Mouse (Mus musculus): ENCODE data around the gene Pear1. TPM values are rescaled to one million over a fixed set of nuclear protein-coding genes. Genes with fewer than 3 reads are reported as not detected.

Gene Pear1
- polyA plus RNA-seq, 1 experiment: 22.4 TPM

DNA sequence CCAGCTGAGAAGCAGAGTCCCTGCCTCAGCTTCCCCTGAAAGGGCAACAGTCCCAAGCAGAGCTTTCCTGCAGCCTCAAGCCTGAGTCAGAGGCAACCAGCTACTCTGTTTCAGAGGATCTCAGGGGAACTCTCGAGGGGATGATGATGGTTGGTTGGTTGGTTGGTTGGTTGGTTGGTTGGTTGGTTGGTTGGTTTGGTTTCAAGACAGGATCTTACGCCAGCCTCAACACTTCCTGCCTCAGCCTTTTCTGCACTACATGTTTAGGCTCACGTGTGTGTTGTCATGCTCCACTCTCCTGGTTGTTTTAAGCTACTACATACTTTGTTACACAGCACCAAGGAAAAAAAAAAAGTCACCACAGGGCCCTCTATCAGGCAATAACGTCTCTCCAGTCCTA, 80.2 kb downstream of the Pear1 start:
- peaks cover 5% of the 10 kb centered on the region for H3K4me1 ChIP-seq (ENCODE audit: control insufficient read depth, insufficient read depth, low read length)
- H3K27ac ChIP-seq (ENCODE audit: control insufficient read depth, insufficient read depth, low read depth, low read length, poor library complexity): no peak overlapping the region
- H3K4me3 ChIP-seq (replicated peaks; ENCODE audit: control insufficient read depth, low read depth, low read length): no peak overlapping the region
- WGBS: 17% methylated on average over 4 of the region's 4 CpGs
- TF ChIP-seq CTCF (IDR thresholded peaks at IDR 0.05; ENCODE audit: control insufficient read depth, insufficient read depth, low read length) (no peak), POLR2A (IDR thresholded peaks at IDR 0.05; ENCODE audit: borderline replicate concordance, control insufficient read depth, low read depth, low read length) (no peak)

DNA sequence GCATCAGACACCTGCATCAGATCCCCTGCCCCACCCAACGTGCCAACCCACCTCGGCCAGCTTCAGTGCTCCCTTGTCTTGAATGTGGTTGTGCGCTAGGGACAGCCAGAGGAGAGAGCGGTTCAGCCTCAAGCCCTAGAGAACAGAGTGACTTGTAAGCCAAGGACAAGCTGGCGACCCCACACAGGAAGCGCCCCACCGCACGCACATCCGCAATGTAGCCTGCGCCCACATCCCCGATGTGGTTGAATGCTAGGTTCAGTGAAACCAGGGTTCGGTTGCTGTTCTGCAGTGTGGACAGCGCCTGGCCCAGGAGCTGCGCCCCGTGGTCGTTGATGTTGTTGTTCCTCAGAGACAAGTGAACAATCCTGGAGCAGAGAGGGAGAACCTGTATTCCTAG, 81.4 kb downstream of the Pear1 start:
- WGBS: 10% methylated on average over 16 of the region's 16 CpGs

DNA sequence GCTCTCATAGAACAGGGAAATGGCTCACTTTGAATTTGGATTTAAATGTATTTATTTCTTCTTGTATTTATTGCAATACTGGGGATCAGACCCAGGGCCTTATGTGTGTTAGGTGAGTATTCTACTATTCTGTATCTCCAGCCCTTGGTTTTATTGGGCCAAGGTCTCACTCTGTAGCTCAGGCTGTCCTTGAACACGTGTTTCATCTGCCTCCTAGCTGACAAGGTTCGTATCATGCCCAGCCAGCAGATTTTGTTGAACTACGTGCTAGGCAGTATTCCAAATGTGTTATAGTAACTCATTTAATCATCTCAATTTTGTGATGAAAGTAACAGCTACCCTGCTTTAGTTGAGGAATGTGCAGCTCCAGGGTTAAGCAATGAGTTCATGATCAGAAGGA, 82.1 kb downstream of the Pear1 start:
- no peak overlapping the region for H3K4me3 ChIP-seq (replicated peaks; ENCODE audit: control insufficient read depth, low read depth, low read length)
- WGBS: 57% methylated on average over 3 of the region's 3 CpGs
- H3K4me1 ChIP-seq (ENCODE audit: control insufficient read depth, insufficient read depth, low read length): peaks cover 5% of the 10 kb centered on the region
- TF ChIP-seq CTCF (IDR thresholded peaks at IDR 0.05; ENCODE audit: control insufficient read depth, insufficient read depth, low read length) (no peak), POLR2A (IDR thresholded peaks at IDR 0.05; ENCODE audit: borderline replicate concordance, control insufficient read depth, low read depth, low read length) (no peak)
- no peak overlapping the region for H3K27ac ChIP-seq (ENCODE audit: control insufficient read depth, insufficient read depth, low read depth, low read length, poor library complexity)

More for the DNA sequence above, 81.4 kb downstream of the Pear1 start:
- Histone ChIP-seq H3K27ac (ENCODE audit: control insufficient read depth, insufficient read depth, low read depth, low read length, poor library complexity) (no peak overlapping the region), H3K4me3 (replicated peaks; ENCODE audit: control insufficient read depth, low read depth, low read length) (no peak overlapping the region), H3K4me1 (ENCODE audit: control insufficient read depth, insufficient read depth, low read length) (peaks cover 5% of the 10 kb centered on the region)
- TF ChIP-seq POLR2A (IDR thresholded peaks at IDR 0.05; ENCODE audit: borderline replicate concordance, control insufficient read depth, low read depth, low read length) (no peak), CTCF (IDR thresholded peaks at IDR 0.05; ENCODE audit: control insufficient read depth, insufficient read depth, low read length) (no peak)

DNA sequence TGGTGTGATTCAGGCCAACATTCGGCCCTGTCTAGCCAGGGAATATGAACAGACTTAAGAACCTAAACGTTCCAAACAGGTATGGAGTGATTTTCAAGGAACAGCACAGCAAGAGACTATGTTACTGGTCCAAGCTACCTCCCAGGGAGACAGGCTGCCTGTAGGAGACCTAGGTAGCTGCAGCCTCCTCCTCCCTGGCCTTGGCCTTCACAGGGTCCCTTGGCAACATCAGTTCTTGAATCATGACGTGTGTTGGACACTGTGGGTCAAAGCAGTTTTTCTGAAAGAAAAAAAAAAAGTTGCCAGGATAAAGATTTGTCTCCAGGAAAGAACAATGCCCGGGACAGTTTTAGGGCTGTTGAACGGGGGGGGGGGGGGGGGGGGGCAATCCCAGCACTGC, 85.2 kb downstream of the Pear1 start:
- H3K27ac ChIP-seq (ENCODE audit: control insufficient read depth, insufficient read depth, low read depth, low read length, poor library complexity): no peak overlapping the region
- H3K4me1 ChIP-seq (ENCODE audit: control insufficient read depth, insufficient read depth, low read length): peaks cover 4% of the 10 kb centered on the region
- no peak overlapping the region for H3K4me3 ChIP-seq (replicated peaks; ENCODE audit: control insufficient read depth, low read depth, low read length)
- no peak for TF ChIP-seq CTCF (IDR thresholded peaks at IDR 0.05; ENCODE audit: control insufficient read depth, insufficient read depth, low read length)
- TF ChIP-seq POLR2A (IDR thresholded peaks at IDR 0.05; ENCODE audit: borderline replicate concordance, control insufficient read depth, low read depth, low read length): no peak
- 61% methylated on average over 5 of the region's 5 CpGs for WGBS

DNA sequence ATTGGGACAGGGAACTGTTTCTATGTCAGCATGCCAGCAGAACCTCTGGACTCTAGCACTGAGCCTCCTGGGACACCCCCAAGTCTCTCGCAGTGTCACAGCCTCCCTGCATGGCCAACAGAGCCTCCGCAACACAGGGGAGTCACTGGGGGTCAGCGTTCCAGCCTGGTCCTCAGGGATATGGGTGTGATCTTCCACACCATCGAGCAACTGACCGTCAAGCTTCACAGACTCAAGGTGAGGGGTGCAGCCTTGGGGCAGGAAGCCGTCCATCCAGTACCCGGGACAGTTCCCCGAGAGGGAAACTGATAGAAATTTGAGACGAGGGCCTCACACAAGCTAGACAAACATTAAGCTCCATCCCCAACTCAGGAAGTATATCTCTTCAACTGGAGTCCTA, 88.8 kb downstream of the Pear1 start:
- WGBS: 89% methylated on average over 9 of the region's 9 CpGs
- Histone ChIP-seq H3K27ac (ENCODE audit: control insufficient read depth, insufficient read depth, low read depth, low read length, poor library complexity) (no peak overlapping the region), H3K4me1 (ENCODE audit: control insufficient read depth, insufficient read depth, low read length) (no peaks in the 10 kb centered on the region), H3K4me3 (replicated peaks; ENCODE audit: control insufficient read depth, low read depth, low read length) (no peak overlapping the region)
- TF ChIP-seq CTCF (IDR thresholded peaks at IDR 0.05; ENCODE audit: control insufficient read depth, insufficient read depth, low read length): no peak
- TF ChIP-seq POLR2A (IDR thresholded peaks at IDR 0.05; ENCODE audit: borderline replicate concordance, control insufficient read depth, low read depth, low read length): no peak

DNA sequence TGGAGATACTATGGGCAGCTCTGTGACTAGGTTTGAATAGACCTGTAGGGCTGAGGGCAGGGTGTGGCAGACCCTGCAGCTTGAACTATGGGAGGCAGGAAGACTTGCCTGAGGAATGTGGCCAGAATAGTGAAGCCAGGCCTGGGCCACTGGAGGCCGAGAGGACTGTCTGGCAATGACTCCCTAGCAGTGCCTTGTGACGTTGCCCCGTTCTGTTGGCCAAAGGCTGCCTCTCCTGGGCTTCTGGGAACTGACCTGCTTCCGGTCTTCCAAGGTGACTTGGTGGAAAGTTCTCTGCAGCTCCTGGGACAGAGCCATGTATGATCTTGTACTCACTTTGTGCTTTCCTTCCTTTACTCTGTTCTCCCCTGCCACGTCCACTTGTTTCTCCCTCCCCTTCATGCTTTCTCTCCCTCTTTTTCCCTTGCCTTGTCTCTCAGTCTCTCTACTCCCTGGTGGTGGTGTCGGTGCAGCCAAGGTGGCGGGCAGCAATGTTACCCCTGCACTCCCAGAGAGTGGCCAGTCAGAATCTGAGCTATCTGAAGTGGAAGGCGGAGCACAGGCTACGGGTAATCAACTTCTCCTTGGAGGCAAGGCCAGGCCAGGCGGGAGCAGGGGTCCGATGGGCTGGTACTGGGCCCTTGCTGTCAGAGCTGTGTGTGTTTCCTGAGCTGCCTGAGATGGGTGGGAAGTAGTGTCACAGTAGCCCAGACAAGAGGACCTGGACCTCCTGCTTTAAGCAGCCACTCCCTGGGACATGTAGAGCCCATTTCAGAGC, 89.9 kb downstream of the Pear1 start:
- TF ChIP-seq CTCF (IDR thresholded peaks at IDR 0.05; ENCODE audit: control insufficient read depth, insufficient read depth, low read length) (no peak), POLR2A (IDR thresholded peaks at IDR 0.05; ENCODE audit: borderline replicate concordance, control insufficient read depth, low read depth, low read length) (no peak)
- 85% methylated on average over 11 of the region's 11 CpGs for WGBS

DNA sequence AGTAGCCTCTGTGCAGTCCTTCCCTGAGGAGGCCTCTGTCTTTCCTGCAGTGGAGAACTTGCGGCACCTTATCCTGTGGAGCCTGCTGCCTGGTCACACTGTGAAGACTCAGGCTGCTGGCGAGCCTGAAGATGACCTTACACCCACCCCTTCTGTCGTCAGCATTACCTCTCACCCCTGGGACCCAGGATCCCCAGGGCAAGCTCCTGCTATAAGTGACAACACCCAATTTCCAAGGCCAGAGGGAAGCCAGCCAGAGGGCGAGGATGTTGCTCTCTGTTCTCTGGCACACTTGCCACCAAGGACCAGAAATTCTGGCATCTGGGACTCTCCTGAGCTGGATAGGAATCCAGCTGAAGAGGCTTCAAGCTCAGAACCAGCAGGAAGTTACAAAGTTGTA, 91.0 kb downstream of the Pear1 start:
- Histone ChIP-seq H3K4me3 (replicated peaks; ENCODE audit: control insufficient read depth, low read depth, low read length) (no peak overlapping the region), H3K4me1 (ENCODE audit: control insufficient read depth, insufficient read depth, low read length) (no peaks in the 10 kb centered on the region), H3K27ac (ENCODE audit: control insufficient read depth, insufficient read depth, low read depth, low read length, poor library complexity) (no peak overlapping the region)
- 73% methylated on average over 4 of the region's 4 CpGs for whole genome bisulfite sequencing
- TF ChIP-seq POLR2A (IDR thresholded peaks at IDR 0.05; ENCODE audit: borderline replicate concordance, control insufficient read depth, low read depth, low read length) (no peak), CTCF (IDR thresholded peaks at IDR 0.05; ENCODE audit: control insufficient read depth, insufficient read depth, low read length) (no peak)

More for the DNA sequence above, 89.9 kb downstream of the Pear1 start:
- Histone ChIP-seq H3K4me1 (ENCODE audit: control insufficient read depth, insufficient read depth, low read length) (no peaks in the 10 kb centered on the region), H3K4me3 (replicated peaks; ENCODE audit: control insufficient read depth, low read depth, low read length) (no peak overlapping the region), H3K27ac (ENCODE audit: control insufficient read depth, insufficient read depth, low read depth, low read length, poor library complexity) (no peak overlapping the region)

DNA sequence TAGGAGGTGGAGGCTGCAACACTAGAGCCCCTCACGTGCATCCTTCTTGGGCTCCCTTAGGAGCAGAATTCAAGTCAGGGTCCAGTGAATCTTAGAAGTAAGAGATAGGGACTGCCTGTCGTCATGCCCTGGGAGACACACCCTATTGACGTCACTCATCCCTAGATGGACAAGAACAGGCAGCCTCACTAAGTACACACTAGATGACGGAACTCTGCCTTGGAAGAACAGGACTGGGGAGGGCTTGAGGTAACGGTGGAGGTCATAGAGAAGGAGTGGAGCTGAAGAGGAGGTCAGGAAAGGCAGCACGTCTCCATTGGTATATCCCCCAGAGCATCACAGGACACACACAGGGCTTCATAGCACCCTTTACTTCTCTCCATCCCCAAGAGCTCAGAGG, 95.4 kb downstream of the Pear1 start:
- TF ChIP-seq CTCF (IDR thresholded peaks at IDR 0.05; ENCODE audit: control insufficient read depth, insufficient read depth, low read length) (no peak), POLR2A (IDR thresholded peaks at IDR 0.05; ENCODE audit: borderline replicate concordance, control insufficient read depth, low read depth, low read length) (no peak)
- Histone ChIP-seq H3K27ac (ENCODE audit: control insufficient read depth, insufficient read depth, low read depth, low read length, poor library complexity) (no peak overlapping the region), H3K4me3 (replicated peaks; ENCODE audit: control insufficient read depth, low read depth, low read length) (no peak overlapping the region), H3K4me1 (ENCODE audit: control insufficient read depth, insufficient read depth, low read length) (no peaks in the 10 kb centered on the region)
- WGBS: 81% methylated on average over 6 of the region's 6 CpGs
